Mouse (Mus musculus): Measurements from ENCODE around the gene Fzr1.

GRCm38 (mm10) chr10:81335393-81336340, 42.6 kb downstream of the Fzr1 start:
- TF ChIP-seq MAFK (IDR thresholded peaks at IDR 0.05; ENCODE audit: insufficient replicate concordance, low read length) (no peak), HCFC1 (IDR thresholded peaks at IDR 0.05; ENCODE audit: low read depth, low read length) (no peak), ZNF384 (IDR thresholded peaks at IDR 0.05; ENCODE audit: low read depth, low read length) (no peak), CTCF (conservative IDR thresholded peaks at IDR 0.05 in 1 of 2, IDR thresholded peaks at IDR 0.05 in 1 of 2; ENCODE audit: low read depth in 2 of 2, low read length in 2 of 2) (no peak), TCF12 (IDR thresholded peaks at IDR 0.05; ENCODE audit: low read depth, low read length) (no peak), KAT2A (IDR thresholded peaks at IDR 0.05; ENCODE audit: insufficient replicate concordance, low read length) (no peak), POLR2A (IDR thresholded peaks at IDR 0.05; ENCODE audit: low read depth, low read length) (no peak), CHD2 (IDR thresholded peaks at IDR 0.05; ENCODE audit: low read length) (no peak), UBTF (IDR thresholded peaks at IDR 0.05; ENCODE audit: low read depth, low read length) (no peak), ELF1 (IDR thresholded peaks at IDR 0.05; ENCODE audit: low read depth, low read length) (no peak)
